Mouse (Mus musculus) E14TG2a.4 (cell line): Measurements from ENCODE around the gene Nucks1.

Experiments
- H3K27me3 ChIP-seq: 2 replicates; pipeline ENCODE4 v1.6.1; 2014; ENCODE audit warnings: low read length, control low read depth; ENCODE audit not compliant: insufficient read depth
- H3K36me3 ChIP-seq: 2 replicates; pipeline ENCODE4 v1.6.1; 2014; ENCODE audit warnings: low read length, control low read depth; ENCODE audit not compliant: insufficient read depth
- H3K4me1 ChIP-seq: replicated peaks from 2 replicates; pipeline ENCODE4 v1.6.1; 2014; ENCODE audit warnings: low read depth, low read length, control low read depth
- H3K4me3 ChIP-seq: replicated peaks from 2 replicates; pipeline ENCODE4 v1.5.1; 2014; ENCODE audit warnings: mild to moderate bottlenecking, low read length
- H3K9me3 ChIP-seq: 2 replicates; pipeline ENCODE4 v1.6.1; 2014; ENCODE audit warnings: low read length, control low read depth
- CTCF ChIP-seq: conservative IDR thresholded peaks from 2 replicates; pipeline ENCODE4 v1.5.1; 2014; ENCODE audit warnings: low read length
- NANOG ChIP-seq: IDR thresholded peaks from 2 replicates; pipeline ENCODE4 v1.6.1; 2014; ENCODE audit warnings: borderline replicate concordance, low read length, mixed read lengths
- POU5F1 ChIP-seq: IDR thresholded peaks from 2 replicates; pipeline ENCODE4 v1.6.1; 2014; ENCODE audit warnings: low read length, borderline replicate concordance

The Nucks1 gene

GRCm38 (mm10) chr1:131910001-131910648, at the start of gene Nucks1:
Gene Nucks1 (plus strand): TSS chr1:131910534.
- Histone ChIP-seq H3K4me1 (peaks cover 64% of the 10 kb centered on the region), H3K36me3 (peaks cover 20% of the 10 kb centered on the region), H3K27me3 (no peaks in the 10 kb centered on the region), H3K4me3 (peak within 1 kb of the TSS; percentile 92), H3K9me3 (no peaks in the 10 kb centered on the region)
- no peak for TF ChIP-seq POU5F1
- TF ChIP-seq CTCF = no peak
- TF ChIP-seq NANOG = no peak

DNA sequence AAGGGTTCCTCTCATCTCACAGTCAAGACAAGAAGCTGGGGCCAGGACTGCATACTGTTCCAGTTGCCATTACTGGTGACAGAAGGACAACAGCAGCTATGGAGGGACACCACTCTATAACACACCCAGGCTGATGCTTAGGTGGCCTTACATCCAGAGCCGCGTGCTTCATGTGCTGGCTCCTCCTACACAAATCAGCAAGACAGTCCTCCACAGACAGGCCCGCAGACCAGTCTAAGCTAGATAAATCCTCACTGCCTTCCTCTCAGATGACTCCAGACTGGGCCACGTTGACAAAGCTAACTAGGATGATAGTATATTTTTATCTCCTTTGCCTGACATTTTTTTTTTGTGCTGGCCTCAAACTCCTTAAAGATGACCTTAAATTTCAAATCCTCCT, 48.5 kb upstream of the Nucks1 start:
- Histone ChIP-seq H3K36me3 (no peaks in the 10 kb centered on the region), H3K27me3 (no peaks in the 10 kb centered on the region), H3K4me3 (no peak overlapping the region), H3K4me1 (peaks cover 37% of the 10 kb centered on the region), H3K9me3 (no peaks in the 10 kb centered on the region)
- TF ChIP-seq POU5F1 (no peak), CTCF (no peak), NANOG (no peak)

DNA sequence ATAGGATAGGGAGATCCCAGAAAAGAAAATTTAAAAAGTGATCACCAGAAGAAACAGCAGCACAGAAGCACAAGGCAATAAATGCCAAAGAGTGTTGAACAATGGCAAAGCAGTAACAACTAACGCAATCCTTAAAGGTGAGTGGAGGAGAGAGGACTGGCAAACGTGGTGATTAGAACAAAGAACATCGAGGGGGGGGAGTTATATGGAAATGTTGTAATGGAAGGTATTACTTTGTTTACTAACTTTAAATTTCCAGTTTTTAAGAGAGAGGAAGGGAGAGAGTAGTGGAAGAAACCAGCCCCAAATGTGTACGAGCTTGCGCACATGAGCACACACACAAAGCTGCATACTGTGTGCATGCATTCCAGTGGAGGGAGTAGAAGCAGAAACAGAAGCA, 44.7 kb upstream of the Nucks1 start:
- Histone ChIP-seq H3K4me3 (no peak overlapping the region), H3K27me3 (peaks cover 6% of the 10 kb centered on the region), H3K36me3 (0 out of 2 replicates have a peak, but pooled peaks cover 7% of the 10 kb centered on the region), H3K9me3 (no peaks in the 10 kb centered on the region), H3K4me1 (peaks cover 23% of the 10 kb centered on the region)
- TF ChIP-seq POU5F1 = no peak
- TF ChIP-seq CTCF = no peak
- TF ChIP-seq NANOG = no peak

- peak overlapping the region; percentile 84 for H3K4me3 ChIP-seq
- TF ChIP-seq CTCF = no peak
- no peak for TF ChIP-seq POU5F1
- TF ChIP-seq NANOG = no peak
- H3K36me3 ChIP-seq = 0 out of 2 replicates have a peak, but pooled peaks cover 12% of the 10 kb centered on the region
- no peaks in the 10 kb centered on the region for H3K9me3 ChIP-seq
- H3K27me3 ChIP-seq = peaks cover 6% of the 10 kb centered on the region
- peaks cover 24% of the 10 kb centered on the region for H3K4me1 ChIP-seq
These were observed 43.9 kb upstream of the Nucks1 start for GRCm38 (mm10) chr1:131866304-131866999.

- peak within 1 kb of the TSS; percentile 84 for H3K4me3 ChIP-seq
- TF ChIP-seq CTCF = peak; percentile 92
- TF ChIP-seq POU5F1 = no peak
- TF ChIP-seq NANOG = no peak
These were observed 43.0 kb upstream of the Nucks1 start, which contains the start of gene Rab29 for GRCm38 (mm10) chr1:131867093-131867945. Gene Rab29 (plus strand): TSS chr1:131867224.

GRCm38 (mm10) chr1:131867946-131868290, 42.4 kb upstream of the Nucks1 start:
- Histone ChIP-seq H3K36me3 (peaks cover 22% of the 10 kb centered on the region), H3K4me3 (peak overlapping the region; percentile 84), H3K9me3 (no peaks in the 10 kb centered on the region), H3K4me1 (peaks cover 17% of the 10 kb centered on the region), H3K27me3 (peaks cover 6% of the 10 kb centered on the region)
- TF ChIP-seq NANOG = no peak
- no peak for TF ChIP-seq POU5F1
- TF ChIP-seq CTCF = no peak

More at GRCm38 (mm10) chr1:131867093-131867945, 43.0 kb upstream of the Nucks1 start, which contains the start of gene Rab29:
- Histone ChIP-seq H3K36me3 (peaks cover 16% of the 10 kb centered on the region; the same call in 1 of the 2 replicates), H3K27me3 (peaks cover 6% of the 10 kb centered on the region), H3K4me1 (peaks cover 17% of the 10 kb centered on the region), H3K9me3 (no peaks in the 10 kb centered on the region)

DNA sequence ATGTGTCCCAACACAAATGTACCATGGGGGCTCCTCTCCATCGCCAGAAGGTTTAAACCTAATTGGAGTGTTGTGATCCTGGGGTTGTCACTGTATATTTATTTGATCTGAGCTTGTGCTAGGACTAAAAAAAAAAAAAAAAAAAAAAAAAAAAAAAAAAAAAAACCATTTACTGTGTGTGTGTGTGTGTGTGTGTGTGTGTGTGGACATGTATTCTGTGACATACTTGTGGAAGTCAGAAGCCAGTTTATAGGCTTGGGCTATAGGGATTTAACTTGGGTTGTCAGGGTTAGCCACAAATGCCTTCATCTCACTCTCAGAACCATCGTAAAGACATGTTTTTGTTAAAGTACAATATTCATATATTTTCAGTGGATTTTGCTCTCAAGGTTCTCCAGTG, 40.8 kb upstream of the Nucks1 start:
- peaks cover 6% of the 10 kb centered on the region for H3K27me3 ChIP-seq
- no peak for TF ChIP-seq CTCF
- TF ChIP-seq NANOG = no peak
- no peak for TF ChIP-seq POU5F1
- H3K9me3 ChIP-seq = no peaks in the 10 kb centered on the region
- no peak overlapping the region for H3K4me3 ChIP-seq
- H3K4me1 ChIP-seq = peaks cover 17% of the 10 kb centered on the region
- peaks cover 34% of the 10 kb centered on the region for H3K36me3 ChIP-seq

DNA sequence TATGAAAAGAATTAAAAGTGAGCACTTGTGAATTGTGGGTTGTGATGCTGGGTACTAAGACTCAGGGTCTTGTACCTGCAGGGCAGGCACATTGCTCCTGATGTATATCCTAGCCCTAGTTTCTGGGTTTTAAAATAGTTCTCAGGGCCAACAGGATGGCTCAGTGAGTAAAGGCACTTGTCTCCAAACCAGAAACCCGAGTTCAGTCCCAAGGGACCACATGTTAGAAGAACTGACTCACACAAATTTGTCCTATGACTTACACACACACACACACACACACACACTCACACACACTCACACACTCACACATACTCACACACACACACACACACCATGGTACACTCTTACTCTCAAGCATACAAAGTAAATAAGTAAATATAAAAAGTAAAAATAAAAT, 37.5 kb upstream of the Nucks1 start:
- Histone ChIP-seq H3K9me3 (no peaks in the 10 kb centered on the region), H3K4me3 (no peak overlapping the region), H3K36me3 (peaks cover 34% of the 10 kb centered on the region), H3K4me1 (peaks cover 12% of the 10 kb centered on the region), H3K27me3 (peaks cover 4% of the 10 kb centered on the region)
- no peak for TF ChIP-seq NANOG
- no peak for TF ChIP-seq CTCF
- no peak for TF ChIP-seq POU5F1
